Mouse (Mus musculus) retina, embryonic 14.5 days (tissue): Measurements from ENCODE around the gene Zbtb8b.

Source experiments
- DNase-seq: peaks from one replicate; pipeline ENCODE4 v3.0.0-alpha.2; 2015; ENCODE audit warnings: low spot score

The Zbtb8b gene

DNA sequence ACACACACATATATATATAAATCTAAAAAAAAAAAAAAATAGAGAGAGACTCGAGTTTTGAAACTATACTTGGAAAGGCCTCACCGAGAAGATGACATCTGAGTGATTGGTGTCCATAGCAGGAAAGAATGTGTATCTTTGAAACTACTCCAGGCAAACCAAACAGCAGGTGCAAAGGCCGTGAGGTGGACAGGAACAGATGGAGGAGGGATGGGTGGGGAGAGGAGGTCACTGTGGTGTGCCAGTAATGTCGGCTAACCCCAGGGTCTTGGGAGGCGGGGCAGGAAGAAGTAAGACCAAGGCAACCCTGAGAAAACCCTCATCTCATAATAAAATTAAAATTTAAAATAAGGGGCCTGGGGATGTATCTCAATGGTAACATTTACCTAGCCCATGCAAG, 64.8 kb downstream of the Zbtb8b start:
- DNase-seq, result no peak
